Mouse (Mus musculus): ENCODE measurements around the gene Prrc2b. TPM values are rescaled to one million over a fixed set of nuclear protein-coding genes. Genes with fewer than 3 reads are reported as not detected.

Prrc2b gene
- total RNA-seq, 2 experiments from 2014 or later, result 79.0 to 89.8 TPM

- no peak for DNase-seq (ENCODE audit: low spot score)
- intact Hi-C loops (cut with DNase I), result no loop called here
These were observed 64.7 kb downstream of the Prrc2b start for GRCm38 (mm10) chr2:32215576-32215975.

- intact Hi-C loops (cut with DNase I), result no loop called here
- no peak for DNase-seq (ENCODE audit: low spot score)
These were observed 65.6 kb downstream of the Prrc2b start for GRCm38 (mm10) chr2:32216506-32216905.

- intact Hi-C loops (cut with DNase I), result no loop called here
- no peak for DNase-seq (ENCODE audit: low spot score)
These were observed 66.8 kb downstream of the Prrc2b start for GRCm38 (mm10) chr2:32217656-32218055.

- intact Hi-C loops (cut with DNase I), result no loop called here
These were observed 67.2 kb downstream of the Prrc2b start for GRCm38 (mm10) chr2:32218113-32218512.

GRCm38 (mm10) chr2:32218541-32219334 lies 67.9 kb downstream of the Prrc2b start:
- intact Hi-C loops (cut with DNase I), result no loop called here
- DNase-seq (ENCODE audit: low spot score), result no peak

More at GRCm38 (mm10) chr2:32218113-32218512, 67.2 kb downstream of the Prrc2b start:
- DNase-seq (ENCODE audit: low spot score), result no peak

- DNase-seq (ENCODE audit: low spot score), result no peak
- intact Hi-C loops (cut with DNase I), result no loop called here
These were observed 68.6 kb downstream of the Prrc2b start for GRCm38 (mm10) chr2:32219501-32219900.

- no peak for DNase-seq (ENCODE audit: low spot score)
- intact Hi-C loops (cut with DNase I), result no loop called here
These were observed 69.1 kb downstream of the Prrc2b start for GRCm38 (mm10) chr2:32220021-32220420.

GRCm38 (mm10) chr2:32220969-32221368 lies 70.1 kb downstream of the Prrc2b start:
- DNase-seq (ENCODE audit: low spot score), result no peak
- intact Hi-C loops (cut with DNase I), result no loop called here

GRCm38 (mm10) chr2:32221577-32221976 lies 70.7 kb downstream of the Prrc2b start:
- DNase-seq (ENCODE audit: low spot score), result no peak
- intact Hi-C loops (cut with DNase I), result no loop called here

- intact Hi-C loops (cut with DNase I), result no loop called here
These were observed 71.2 kb downstream of the Prrc2b start for GRCm38 (mm10) chr2:32222057-32222456.

GRCm38 (mm10) chr2:32235433-32235832 lies 84.6 kb downstream of the Prrc2b start:
- DNase-seq (ENCODE audit: low spot score), result no peak
- intact Hi-C loops (cut with DNase I), result loop anchor here (5.0 kb wide), 1 partner anchor 83 kb away; the partner anchor contains the start of gene Prrc2b

More at GRCm38 (mm10) chr2:32222057-32222456, 71.2 kb downstream of the Prrc2b start:
- DNase-seq (ENCODE audit: low spot score), result no peak

GRCm38 (mm10) chr2:32235886-32236759 lies 85.2 kb downstream of the Prrc2b start, which contains the start of gene Pomt1:
Pomt1 (plus strand) TSS chr2:32236590.
- intact Hi-C loops (cut with DNase I), result loop anchor here (5.0 kb wide), 1 partner anchor 84 kb away; the partner anchor contains the start of gene Prrc2b
- DNase-seq (ENCODE audit: low spot score), result peak; percentile 81

GRCm38 (mm10) chr2:32236760-32237487 lies 86.0 kb downstream of the Prrc2b start:
- no peak for DNase-seq (ENCODE audit: low spot score)
- intact Hi-C loops (cut with DNase I), result loop anchor here (5.0 kb wide), 1 partner anchor 85 kb away; the partner anchor contains the start of gene Prrc2b

- DNase-seq (ENCODE audit: low spot score), result no peak
- intact Hi-C loops (cut with DNase I), result loop anchor here (5.0 kb wide), 1 partner anchor 85 kb away; the partner anchor contains the start of gene Prrc2b
These were observed 86.7 kb downstream of the Prrc2b start for GRCm38 (mm10) chr2:32237571-32237970.

- DNase-seq (ENCODE audit: low spot score), result no peak
- intact Hi-C loops (cut with DNase I), result loop anchor here (5.0 kb wide), 1 partner anchor 87 kb away; the partner anchor contains the start of gene Prrc2b
These were observed 88.0 kb downstream of the Prrc2b start for GRCm38 (mm10) chr2:32238708-32239435.

GRCm38 (mm10) chr2:32240591-32240990 lies 89.7 kb downstream of the Prrc2b start:
- intact Hi-C loops (cut with DNase I), result no loop called here

GRCm38 (mm10) chr2:32242986-32243385 lies 92.1 kb downstream of the Prrc2b start:
- DNase-seq (ENCODE audit: low spot score), result no peak
- intact Hi-C loops (cut with DNase I), result no loop called here

More at GRCm38 (mm10) chr2:32240591-32240990, 89.7 kb downstream of the Prrc2b start:
- no peak for DNase-seq (ENCODE audit: low spot score)

GRCm38 (mm10) chr2:32246741-32247140 lies 95.9 kb downstream of the Prrc2b start:
- DNase-seq (ENCODE audit: low spot score), result no peak

More at GRCm38 (mm10) chr2:32246741-32247140, 95.9 kb downstream of the Prrc2b start:
- intact Hi-C loops (cut with DNase I), result no loop called here
